Mouse (Mus musculus): ENCODE data around the gene Spatc1l.

Gene Spatc1l

DNA sequence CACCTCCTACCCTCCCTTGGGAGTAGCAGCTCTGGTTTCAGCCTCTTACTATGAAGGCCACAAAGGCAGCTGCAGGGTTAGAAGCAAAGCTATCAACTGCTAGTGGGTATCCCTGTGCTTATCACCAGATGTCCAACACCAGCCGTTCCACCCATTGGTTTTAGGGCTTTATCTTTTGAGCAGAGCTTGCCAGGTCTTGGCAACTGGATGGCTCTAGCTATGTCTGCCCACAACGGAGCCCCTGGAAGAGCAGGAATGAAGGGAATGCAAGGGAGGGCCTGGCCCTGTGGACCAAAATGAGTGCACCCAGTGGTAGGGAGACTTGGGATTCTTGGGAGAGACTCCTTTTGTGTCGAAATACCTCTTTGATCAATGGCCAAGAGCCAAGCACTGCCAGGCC, 40.6 kb downstream of the Spatc1l start:
- DNase-seq = no peak

DNA sequence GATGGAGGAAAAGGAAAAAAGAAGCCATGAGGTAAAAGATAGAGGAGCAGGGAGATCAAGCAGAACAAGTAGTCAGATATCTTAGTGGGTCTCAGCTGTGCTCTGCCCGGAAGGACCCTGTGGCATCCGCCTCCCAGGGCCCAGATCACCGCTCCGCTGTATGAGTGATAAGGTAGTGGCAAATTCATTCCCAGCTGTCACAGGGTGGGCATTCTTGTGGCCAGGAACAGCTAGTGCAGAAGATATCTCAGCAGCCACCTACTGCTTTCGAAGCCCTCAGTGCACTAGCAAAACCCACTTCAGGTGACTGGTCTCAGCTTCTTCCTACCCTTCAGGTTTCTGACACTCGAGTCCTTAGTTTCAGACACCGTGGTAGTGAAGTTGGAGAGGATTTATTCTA, 50.4 kb downstream of the Spatc1l start:
- no peak for DNase-seq
